Mouse (Mus musculus) cerebellum, adult 9-10 months (tissue): Measurements from ENCODE around the gene Olfr520.
"Not testable (repeated sequence)": the region's sequence is repeated elsewhere in the genome, so short reads cannot be mapped to it uniquely, and the experiment has no call there.

ENCODE experiments used
- DNase-seq: peaks from one replicate; pipeline ENCODE4 v3.0.0; 2022

Gene Olfr520

DNA sequence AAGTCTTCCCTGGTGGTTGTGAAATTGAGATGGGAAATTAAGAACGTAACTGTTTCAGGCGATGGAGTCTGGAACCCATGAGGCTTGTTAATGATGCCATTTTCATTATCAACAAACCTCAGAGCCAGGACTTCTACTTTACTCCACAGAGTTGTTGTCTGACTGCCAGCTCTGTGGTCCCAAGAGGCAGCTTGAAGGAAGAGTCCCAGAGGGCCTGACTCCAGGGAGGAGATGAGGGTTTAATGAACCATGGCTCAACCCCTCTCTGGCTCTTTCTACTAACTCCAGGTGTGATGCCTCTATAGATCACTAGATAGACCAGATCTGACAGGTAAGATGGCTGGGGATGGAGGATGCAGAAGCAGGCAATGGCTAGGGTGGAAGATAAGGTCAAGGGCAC is at the start of gene Olfr520:
TSS of gene Olfr520 (plus strand) at position 301 of the 400 bp plus-strand sequence.
- DNase-seq: no peak

DNA sequence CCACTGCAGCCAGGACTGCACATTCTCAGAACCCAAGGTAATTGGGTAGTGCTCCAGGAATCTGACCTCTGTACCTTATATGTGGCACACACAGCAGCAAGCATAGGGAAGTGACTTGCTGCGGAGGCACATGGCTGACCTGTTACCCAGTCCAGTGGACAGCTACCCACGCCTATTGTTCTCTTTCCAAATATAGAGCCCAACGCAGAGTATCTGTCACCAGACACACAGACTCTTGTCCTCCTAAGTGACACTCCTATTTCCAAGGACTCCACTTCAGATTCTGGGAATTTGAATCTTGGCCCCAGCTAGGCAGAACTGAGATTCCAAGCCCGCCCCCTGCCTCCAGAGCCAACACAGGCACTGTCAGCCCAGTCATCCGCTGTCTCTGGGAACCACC is 49.3 kb upstream of the Olfr520 start:
- no peak for DNase-seq

DNA sequence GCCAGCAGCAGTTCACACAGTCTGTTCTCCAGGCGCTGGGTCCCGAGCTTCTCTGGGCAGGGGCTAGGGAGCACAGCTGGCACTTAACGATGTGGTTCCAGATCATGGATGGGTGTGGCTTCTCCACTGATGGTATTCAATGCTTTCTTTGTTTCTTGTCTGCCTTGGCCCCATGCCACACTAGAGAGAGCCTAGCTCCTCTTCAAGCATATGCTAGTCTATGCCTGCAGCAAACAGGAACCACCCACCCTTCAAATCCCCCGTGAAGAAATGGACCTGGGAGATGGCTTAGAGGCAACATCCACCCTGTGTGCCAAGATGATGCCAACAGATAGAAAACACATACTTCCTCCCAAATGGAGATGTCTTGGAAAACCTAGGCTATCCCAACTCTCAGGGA is 46.0 kb upstream of the Olfr520 start:
- DNase-seq: no peak

DNA sequence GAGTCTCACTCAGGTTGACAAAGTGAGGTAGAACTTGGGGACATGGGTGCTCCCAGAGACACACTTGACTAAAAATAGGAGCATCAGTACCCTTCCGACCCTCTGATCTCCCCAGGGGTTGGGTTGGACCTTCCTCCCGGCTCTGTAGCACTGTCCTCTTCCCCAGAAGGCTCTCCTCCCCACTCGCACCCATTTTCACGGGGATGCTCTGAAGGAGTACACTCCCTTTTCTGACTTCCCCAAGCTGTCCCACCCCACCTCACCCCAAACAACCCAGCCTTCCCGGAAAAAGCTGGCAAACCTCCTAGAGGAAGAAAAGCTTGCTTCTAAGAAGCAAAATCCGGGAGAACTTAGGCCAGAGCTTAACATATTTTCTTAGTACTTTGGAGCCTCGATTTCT is 39.3 kb upstream of the Olfr520 start:
- DNase-seq: no peak

DNA sequence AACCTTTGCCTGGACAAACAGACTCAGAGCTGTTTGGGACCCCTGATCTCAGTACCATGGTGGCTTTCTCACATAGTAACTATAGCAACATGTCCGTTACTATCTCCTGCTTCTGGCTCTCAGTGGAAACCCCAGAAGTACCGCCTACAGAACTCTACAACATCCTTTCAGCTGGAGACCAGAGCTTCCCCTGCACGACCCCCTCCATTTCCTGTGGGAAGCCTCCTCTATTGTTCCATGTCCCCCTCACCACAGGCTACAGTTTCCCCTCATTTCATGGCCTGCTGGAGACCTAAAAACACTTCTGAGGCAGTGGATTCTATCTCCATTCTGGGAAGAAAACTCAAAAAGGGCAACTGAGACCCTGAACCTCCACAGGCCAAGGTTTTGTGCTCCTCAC is 37.7 kb upstream of the Olfr520 start:
- DNase-seq: no peak

DNA sequence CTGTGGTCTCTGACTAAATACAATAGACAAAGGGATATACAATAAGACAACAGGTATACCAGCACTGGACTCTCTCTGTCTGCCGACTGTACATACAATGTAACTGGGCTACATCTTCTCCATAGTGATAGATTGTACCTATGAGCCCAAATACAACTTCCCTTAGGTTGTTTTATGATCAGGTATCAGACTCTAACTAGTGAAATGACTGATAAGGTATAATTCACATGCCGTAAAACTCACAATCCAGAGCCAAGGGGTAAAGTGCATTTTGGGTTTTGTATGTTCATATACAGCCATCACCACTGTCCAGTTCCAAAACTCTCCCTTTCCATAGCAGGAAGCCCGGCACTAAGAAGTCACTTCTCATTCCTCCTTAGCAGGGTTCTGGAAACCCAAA is 36.7 kb upstream of the Olfr520 start:
- DNase-seq: no peak

DNA sequence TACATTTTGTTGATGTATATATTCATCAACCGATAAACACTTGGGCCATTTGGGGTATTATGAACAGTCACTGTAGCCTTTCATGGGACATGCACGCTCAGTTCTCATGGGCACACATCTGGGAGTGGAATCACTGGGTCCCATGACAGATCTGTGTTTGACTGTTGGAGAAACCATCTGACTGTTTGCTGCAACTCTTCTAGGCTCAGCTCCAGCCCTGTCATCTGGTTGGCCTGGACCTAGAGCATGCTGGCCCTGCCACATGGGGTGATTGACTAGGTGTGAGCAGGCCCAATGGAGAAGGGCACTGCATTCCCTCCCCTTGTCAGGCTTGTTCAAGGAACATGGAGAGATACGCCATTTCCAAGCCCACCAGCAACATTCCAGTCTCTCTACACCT is 36.1 kb upstream of the Olfr520 start:
- no peak for DNase-seq

DNA sequence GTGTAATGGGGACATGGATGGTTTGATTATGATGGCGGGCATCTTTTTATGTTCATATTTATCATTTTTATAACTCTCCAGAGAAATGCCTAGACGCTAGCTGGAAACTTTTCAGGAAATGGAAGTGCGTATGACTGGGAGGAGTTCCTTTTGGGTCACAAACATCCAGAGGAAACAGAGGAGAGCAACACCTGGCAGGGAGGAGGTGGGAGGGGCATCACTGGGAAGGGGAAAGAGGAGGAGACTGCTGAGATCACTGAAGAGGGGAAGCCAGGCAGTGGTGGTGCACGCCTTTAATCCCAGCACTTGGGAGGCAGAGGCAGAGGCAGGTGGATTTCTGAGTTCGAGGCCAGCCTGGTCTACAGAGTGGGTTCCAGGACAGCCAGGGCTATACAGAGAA is 35.6 kb upstream of the Olfr520 start:
- not testable (repeated sequence) for DNase-seq

DNA sequence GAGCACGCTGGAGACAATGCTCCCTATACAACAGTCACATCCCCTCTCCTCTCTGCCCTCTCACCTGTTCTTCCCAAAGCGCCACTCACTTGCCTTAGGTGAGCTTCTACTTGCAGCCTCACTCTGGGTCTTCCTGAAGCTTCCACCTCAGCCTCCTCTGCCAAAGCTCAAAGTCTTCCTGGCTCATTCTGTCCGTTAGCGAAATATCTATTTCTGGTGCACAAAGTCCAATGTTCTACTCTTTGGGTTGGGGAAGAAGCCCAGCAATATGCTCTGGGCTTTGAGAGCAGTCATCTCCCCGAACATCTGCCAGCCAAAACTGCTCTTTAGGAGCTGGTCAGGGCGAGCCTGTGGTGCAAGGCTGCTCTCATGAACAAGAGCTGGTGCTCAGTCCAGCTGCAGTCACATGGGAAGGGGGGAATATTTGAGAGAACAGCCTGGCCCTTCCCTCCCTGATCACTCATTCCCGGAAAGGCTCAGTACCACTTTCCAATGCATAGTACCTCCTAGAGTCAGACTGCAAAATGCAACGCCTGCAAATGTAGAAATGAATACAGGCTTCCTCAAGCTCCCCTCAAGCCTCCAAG is 34.5 kb upstream of the Olfr520 start:
- no peak for DNase-seq

DNA sequence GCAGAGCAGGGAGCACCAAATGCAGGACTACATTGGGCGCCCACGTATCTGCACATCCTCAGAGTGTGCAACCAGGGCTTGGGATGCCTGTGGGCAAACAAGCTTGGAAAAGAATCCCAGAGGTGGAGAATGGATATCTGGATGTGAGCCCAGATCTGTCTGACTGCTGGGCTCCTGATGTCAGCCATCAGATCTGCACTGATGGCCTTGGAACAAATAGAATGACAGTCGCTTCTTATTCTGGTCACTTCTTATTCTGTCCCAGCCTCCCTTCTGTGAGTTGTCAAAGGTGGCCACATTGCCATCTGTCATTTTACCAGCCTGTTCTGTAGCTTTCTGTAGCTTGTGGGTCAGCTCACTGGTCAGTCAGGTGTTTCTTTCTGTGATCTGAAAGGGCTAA is 31.5 kb upstream of the Olfr520 start:
- peak; percentile 77 for DNase-seq

DNA sequence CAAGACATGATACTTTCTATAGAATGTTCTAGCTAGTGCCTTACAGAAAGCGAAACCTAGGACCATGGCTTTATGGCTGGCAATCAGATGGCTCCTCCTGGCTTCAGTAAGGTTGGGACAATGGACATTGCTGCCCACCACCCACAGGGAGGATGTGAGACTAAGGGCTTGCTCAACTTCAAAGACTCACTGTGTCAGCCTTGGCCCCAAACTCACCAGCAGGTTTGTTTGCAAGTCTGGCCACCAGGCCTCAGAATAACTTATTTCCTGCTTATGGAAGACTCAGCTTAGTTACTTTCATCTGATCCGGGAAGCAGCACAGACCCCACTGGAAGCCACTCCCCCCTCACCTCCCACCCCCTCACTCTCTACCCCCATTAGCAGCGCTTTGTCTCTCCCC is 31.0 kb upstream of the Olfr520 start:
- no peak for DNase-seq

DNA sequence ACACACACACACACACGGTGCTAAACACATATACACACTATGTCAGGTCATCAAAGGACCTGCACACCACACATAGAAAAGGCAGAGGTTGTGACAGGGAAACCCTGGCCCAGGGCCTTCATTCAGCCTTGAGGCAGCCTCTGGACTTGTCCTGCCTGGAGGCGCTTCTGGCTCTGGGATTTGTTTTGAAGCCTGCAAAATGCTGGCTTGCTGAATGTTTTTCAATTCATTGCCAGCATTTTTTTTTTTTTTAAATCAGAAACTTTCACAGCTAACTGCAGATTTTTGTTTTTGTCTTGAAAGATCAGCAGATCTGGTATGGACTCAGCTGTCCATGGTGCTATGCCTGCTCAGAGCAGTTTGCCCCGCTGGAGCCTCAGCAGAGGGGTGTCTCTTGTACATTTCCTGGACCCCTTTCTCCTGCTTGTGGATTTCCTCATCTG is 30.3 kb upstream of the Olfr520 start:
- no peak for DNase-seq

DNA sequence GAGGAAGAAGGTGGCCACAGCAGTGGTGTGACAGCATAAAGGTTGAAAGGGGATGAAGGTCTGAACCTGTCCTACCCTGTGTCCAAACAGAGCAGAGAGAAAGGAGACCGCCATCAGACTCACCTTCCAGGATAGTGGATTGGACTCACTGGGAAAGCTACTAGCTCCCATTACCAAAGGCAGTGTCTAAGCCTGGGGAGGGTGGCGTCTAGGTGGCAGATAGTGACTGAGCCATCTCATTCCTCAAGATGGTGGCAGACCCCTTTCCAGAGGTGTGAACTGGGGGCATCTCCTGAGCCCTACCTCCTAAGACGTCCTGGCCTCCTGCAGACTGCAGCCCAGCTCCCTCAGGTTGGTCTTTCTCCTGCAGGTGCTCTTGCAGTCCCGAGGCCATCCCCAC is 29.4 kb upstream of the Olfr520 start:
- no peak for DNase-seq

DNA sequence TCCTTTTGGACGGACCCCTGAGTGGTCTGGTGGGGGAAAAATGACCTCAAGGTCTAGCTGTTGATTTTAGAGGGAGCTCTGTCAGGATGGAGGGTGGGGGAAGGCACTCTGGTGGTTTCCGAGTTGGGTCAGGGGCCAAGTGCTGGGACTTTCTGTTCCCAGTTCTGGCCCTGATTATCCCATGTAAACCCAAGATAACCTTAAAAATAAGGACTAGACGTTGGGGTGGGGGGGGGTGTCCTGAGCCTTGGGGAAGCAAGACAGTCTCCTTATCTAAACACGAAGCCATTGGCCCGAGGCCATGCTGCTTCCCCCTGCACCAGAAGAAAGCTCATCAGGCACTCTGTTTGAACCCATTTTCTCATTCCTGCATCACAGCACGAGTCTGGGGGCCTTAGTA is 27.9 kb upstream of the Olfr520 start:
- no peak for DNase-seq

DNA sequence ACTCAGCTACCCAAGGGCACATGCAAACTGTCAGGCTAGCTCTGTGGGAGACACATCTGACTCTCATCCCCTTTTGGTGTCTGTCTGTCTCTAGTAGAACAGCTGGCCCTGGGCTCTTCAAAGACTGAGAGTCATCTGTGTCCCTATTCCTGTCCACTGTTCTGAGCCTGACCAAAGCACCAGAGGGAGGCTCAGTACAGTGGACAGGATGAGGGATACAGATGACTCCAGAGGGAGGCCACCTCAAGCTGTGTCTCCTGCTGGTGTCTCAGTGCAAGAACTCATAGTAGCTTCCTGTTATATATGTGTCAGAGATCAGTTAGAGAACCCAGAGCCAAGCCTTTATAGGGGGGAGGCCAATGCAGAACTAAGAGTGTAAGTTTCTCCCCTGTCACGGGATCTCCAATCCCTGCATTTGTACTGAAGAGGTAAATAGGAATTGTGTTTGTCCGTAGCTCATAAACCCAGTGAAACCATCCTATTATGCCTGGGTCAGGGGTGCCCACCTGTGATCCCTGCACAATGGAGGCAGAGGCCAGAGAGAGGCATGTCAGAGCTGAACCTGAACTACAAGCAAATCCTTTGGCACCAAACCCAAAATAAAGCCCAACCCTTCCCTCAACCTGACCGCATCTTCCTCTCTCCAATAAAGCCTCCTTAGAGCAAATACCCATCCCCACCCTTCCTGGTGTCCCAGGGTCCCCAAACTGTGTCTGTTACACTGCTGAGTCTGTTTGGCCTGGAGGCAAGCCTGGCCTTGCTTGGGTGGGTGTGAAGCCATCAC is 25.1 kb upstream of the Olfr520 start:
- DNase-seq: no peak

DNA sequence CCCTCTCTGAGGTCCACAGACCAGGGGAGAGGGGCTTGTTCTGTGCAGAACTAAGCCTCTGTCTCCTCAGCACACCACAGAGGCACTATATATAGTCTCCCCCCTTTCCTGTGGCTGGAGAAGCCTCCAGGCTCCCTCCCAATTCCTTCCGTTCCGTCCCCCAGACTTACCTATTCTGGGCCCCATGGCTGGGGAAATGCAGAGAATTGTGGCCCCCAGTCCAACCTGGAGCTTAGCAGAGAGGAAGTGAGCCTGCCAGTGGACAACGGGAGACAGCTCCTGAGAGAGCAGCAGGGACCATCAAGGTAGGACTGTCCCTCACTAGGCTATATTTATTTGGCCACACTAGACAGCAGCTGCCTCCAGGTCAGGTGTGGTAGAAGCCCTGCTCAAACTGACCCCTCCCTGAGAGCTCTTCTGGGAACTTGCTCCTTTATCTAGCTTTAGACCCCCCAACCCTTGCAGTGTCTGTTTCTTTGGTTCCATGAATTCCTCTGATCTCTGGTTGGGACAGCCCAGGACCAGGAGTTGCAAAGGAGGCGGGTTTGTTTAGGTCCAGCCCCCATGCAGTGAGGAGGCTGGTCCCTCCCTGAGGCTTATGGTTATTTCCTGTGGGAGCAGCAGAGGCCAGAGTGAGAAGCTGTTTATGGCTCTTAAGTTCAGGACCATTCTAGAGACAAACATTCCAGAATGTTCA is 23.6 kb upstream of the Olfr520 start:
- DNase-seq: no peak

DNA sequence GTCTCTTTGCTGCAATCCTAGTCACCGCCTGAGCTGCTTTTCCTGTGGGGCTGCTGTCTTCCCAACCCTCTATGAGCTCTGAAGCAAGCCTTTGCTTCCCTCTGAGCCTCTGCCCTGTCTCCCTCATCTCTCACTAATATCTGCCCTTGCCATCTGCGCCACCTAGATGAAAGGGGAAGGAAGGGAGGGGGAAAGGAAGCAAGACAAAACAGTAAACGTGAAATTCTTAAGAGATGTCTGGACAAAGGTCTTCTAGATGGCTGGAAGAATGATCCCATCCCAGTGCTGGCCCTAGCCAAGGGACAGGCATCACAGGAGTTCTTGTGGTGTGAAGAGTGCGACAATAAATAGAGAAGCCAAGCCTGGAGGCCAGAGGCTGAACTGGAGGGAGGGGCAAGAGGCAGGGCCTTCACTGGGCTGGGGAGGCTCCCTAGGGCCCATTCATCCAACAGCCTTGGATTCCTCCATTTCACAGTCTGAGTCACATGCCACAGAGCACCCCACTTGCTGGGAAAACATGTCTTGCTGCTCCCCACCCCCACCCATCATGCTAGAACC is 23.0 kb upstream of the Olfr520 start:
- no peak for DNase-seq

DNA sequence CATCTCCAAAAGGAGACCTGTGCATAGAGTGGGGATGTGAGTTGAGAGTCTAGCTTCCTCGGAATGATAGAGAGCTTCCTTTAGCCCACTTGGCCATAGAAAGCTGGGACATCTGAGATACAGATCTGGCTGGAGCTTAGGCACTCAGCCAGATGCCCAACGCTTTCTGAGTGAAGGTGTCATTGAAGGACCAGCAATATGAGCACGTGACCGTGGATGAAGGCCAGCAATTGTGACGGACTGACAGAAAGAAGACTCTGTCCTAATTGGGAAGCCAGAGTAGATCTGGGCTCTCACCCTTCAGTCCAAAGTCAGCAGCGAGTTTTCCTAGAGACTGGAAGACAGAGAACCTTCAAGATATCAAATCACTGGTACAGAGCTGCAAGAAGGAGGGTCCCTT is 22.4 kb upstream of the Olfr520 start:
- DNase-seq: no peak

DNA sequence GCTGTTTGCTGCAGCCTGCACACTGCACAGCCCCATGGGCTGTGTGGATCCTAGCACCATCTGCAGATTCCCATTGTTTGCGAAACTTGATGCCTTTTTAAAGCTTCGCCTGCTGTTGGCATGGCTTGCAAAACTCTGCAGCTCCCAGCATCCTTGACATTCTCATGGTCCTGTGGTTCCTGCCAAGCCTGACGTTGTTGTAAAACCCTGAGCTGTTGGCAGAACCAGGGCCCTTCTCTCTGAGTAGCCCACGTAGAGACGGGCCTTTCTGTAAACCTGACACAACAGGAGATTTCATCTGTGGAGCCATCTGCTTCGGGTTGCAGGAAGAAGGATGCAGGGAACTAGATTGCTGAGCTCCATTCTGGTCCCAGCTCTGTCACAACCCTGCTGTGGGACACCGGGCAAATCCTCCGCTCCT is 21.8 kb upstream of the Olfr520 start:
- peak; percentile 76 for DNase-seq

DNA sequence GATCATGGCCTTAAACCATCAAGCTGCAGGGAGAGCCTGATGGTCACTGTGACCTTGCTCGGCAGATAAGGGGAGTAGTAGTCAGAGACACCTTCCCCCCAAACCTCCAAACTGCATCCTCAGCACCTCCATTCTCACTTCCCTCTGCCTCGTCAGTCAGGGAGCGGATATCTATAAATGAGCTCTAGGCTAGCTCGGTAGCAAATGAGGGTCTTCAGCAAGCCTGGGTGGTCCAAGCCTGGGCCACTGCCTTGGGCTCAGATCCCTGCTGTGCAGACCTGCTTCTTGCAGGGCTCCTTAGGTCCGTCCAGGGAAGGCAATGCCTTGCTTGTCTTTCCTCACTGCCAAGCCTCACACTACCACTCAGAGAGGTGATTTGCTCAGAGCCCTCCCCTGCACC is 21.3 kb upstream of the Olfr520 start:
- no peak for DNase-seq

DNA sequence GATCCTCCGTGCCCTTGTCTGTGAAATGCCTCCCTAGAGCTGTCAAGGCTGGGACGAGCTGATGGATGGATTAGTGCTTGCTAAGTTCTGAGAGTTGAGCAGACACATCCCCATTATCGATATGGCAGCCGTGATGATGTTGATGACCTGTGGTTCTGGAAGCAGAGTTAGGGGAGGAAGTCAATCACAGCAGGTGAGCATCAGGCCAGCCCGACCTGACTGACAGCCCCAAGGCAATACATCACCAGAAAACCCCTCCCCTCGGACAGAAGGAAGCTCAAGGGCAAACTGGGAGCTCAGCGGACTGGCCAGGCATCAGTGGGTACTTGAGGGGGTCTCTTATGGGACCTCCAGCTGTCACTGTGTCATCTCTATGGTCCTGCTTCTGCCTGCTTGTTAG is 20.1 kb upstream of the Olfr520 start:
- no peak for DNase-seq

DNA sequence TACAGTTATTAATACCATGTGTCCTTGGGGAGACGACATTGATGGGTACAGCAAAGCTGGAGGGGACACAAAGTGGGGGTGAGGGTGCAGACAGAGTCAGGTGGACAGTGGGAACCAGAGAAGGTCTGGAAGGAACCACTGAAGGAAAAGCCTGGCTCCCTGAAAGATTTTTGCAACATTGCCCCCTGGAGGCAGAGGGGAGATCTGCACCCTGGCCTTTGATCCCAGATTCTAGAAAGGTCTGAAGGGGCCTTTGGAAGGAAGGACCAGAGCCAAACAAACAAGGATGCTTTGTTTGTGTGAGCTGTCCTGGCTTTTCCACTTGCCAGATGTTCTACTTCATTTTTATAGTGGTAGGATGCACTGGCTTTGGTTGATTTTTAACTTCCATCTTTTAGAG is 19.6 kb upstream of the Olfr520 start:
- DNase-seq: peak; percentile 75

DNA sequence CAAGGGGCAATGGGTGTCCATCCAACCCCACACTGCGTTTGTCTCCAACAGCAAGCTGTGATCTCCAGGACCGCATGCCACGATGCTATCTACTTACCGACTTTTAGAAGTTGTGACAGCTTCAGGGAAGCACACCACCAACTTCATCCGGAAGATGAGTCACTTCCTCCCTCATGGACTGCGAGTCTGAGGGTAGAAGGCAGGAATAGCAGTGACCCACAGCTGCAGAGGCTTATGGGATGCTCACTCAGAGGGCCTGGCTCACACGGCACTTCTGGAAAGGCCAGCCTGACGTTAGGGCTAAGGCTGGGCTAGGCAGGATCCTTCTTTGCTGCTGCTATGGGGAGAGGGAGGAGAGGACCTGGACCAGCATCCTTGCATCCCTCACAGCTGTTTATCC is 18.9 kb upstream of the Olfr520 start, which contains the start of gene Slco2b1:
TSS of gene Slco2b1 (minus strand) at position 175 of the 400 bp plus-strand sequence.
- DNase-seq: no peak

DNA sequence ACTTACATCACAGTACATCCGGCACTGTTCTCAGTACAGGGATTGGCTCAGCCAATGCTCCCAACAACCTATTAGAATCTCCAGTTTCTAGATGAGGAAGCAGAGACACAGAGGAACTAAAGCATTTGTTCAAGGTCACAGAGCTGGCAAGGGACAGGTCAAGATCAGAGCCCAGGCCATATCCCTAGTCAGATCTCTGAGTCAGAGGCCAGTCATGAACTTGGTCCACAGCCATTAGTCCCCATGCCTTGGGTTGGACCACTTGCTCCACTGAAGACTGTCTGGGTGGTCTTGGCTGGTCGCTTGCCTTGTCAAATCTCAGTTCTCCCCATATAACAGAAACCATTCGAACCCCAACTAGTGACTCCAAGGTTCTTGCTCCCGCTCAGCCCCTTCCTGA is 17.6 kb upstream of the Olfr520 start:
- no peak for DNase-seq
